Mouse (Mus musculus): ENCODE data around the gene Tnfrsf4. TPM values are rescaled to one million over a fixed set of nuclear protein-coding genes. Genes with fewer than 3 reads are reported as not detected.

The Tnfrsf4 gene
- polyA plus RNA-seq, 1 experiment from 2014 or later, result 0.23 TPM

DNA sequence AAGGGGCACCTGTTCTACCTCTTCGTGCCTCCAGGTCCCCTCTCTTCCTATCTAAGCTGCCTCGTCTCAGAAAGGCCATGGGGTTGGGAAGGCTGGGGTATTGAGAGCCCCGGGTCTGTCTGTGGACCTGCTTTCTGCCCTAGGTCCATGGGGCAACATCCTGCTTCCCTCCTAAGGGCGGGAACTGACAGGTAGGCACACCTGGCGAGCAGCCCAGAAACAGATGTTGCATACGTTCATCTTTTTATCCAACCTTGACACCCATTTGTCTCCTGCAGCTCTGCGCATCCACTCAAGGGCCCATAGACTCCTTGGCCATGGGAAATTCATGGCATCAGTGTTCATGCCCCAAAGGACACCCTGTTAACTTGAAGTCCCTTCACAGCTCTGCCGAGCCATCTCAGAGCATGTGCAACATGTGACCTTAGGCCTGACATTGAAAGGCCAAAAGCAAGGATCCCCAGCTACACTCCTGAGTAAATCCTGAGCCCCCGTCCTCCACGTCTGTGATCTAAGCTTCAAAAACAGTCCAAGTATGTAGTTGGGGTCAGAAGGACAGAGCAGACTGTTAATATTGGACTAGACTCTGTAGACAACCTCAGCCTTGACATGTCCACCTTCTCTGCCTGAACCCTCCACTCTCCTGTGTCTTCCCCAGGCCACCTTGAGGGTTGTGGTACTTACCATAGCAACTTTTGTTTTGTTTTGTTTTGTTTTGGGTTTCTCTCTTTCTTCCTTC is 51.7 kb downstream of the Tnfrsf4 start:
- Histone ChIP-seq H3K9me3 (replicated peaks) (no peaks in the 10 kb centered on the region), H3K4me3 (replicated peaks) (no peak overlapping the region), H3K9ac (no peak overlapping the region), H3K27ac (replicated peaks) (no peak overlapping the region), H3K27me3 (no peaks in the 10 kb centered on the region), H3K4me1 (replicated peaks) (peaks cover 5% of the 10 kb centered on the region; the same call in 1 of the 2 replicates), H3K36me3 (replicated peaks) (no peaks in the 10 kb centered on the region), H3K4me2 (no peak overlapping the region)
- WGBS (ENCODE audit: insufficient replicate concordance), result 62% methylated on average over 10 of the region's 10 CpGs
- ATAC-seq (ENCODE audit: insufficient read depth), result no peak

MicroRNA genes within 50 kb of the gene (microRNA counts, 519-probe panel; counts per million panel counts)
- microRNA mmu-miR-200a, result 2,631 counts per million, percentile 50 among the panel's probes with 10 or more counts
- microRNA mmu-miR-200b, result 3,213 counts per million, percentile 64 among the panel's probes with 10 or more counts
- microRNA mmu-miR-429, result 3,558 counts per million, percentile 71 among the panel's probes with 10 or more counts

Small RNAs within 50 kb of the gene (microRNA-seq; reads per million reads assigned to microRNA genes)
- 237 reads per million, percentile 62 among the genes with 10 or more reads in this experiment for gene Mir200a
- 1,087 reads per million, percentile 77 among the genes with 10 or more reads in this experiment for gene Mir200b
- 3,668 reads per million, percentile 87 among the genes with 10 or more reads in this experiment for gene Mir429

Other genes with a start within 250 kb of the Tnfrsf4 start
- gene Vwa1, start 239.1 kb upstream of the Tnfrsf4 start, polyA plus RNA-seq (2015; fragmentation: Nextera tagmentation; extraction: Ambion mirVana), result 0.33 and 0.54 TPM in 2 replicates
- 0.13 and 0.22 TPM in 2 replicates for gene Tmem88b, start 228.0 kb upstream of the Tnfrsf4 start, polyA plus RNA-seq (2015; fragmentation: Nextera tagmentation; extraction: Ambion mirVana)
- 0.07 TPM in 1 of 2 replicates, not detected in the other for gene Ankrd65, start 223.4 kb upstream of the Tnfrsf4 start, polyA plus RNA-seq (2015; fragmentation: Nextera tagmentation; extraction: Ambion mirVana)
- 135 and 141 TPM in 2 replicates for gene Mrpl20, start 211.0 kb upstream of the Tnfrsf4 start, polyA plus RNA-seq (2015; fragmentation: Nextera tagmentation; extraction: Ambion mirVana)
- gene Ccnl2, start 201.4 kb upstream of the Tnfrsf4 start, polyA plus RNA-seq (2015; fragmentation: Nextera tagmentation; extraction: Ambion mirVana), result 65.6 and 77.1 TPM in 2 replicates
- 94.0 and 108 TPM in 2 replicates for gene Aurkaip1, start 182.6 kb upstream of the Tnfrsf4 start, polyA plus RNA-seq (2015; fragmentation: Nextera tagmentation; extraction: Ambion mirVana)
- gene Mxra8, start 174.2 kb upstream of the Tnfrsf4 start, polyA plus RNA-seq (2015; fragmentation: Nextera tagmentation; extraction: Ambion mirVana), result 7.7 and 9.9 TPM in 2 replicates
- gene Dvl1, start 166.4 kb upstream of the Tnfrsf4 start, polyA plus RNA-seq (2015; fragmentation: Nextera tagmentation; extraction: Ambion mirVana), result 5.0 and 6.9 TPM in 2 replicates
- gene Tas1r3, start 150.5 kb upstream of the Tnfrsf4 start, polyA plus RNA-seq (2015; fragmentation: Nextera tagmentation; extraction: Ambion mirVana), result 0.08 and 0.15 TPM in 2 replicates
- gene Cptp, start 144.4 kb upstream of the Tnfrsf4 start, polyA plus RNA-seq (2015; fragmentation: Nextera tagmentation; extraction: Ambion mirVana), result 7.5 and 8.9 TPM in 2 replicates
- 34.3 and 37.6 TPM in 2 replicates for gene Ints11, start 144.3 kb upstream of the Tnfrsf4 start, polyA plus RNA-seq (2015; fragmentation: Nextera tagmentation; extraction: Ambion mirVana)
- gene Pusl1, start 122.1 kb upstream of the Tnfrsf4 start, polyA plus RNA-seq (2015; fragmentation: Nextera tagmentation; extraction: Ambion mirVana), result 14.3 and 15.6 TPM in 2 replicates
- 6.5 and 8.5 TPM in 2 replicates for gene Acap3, start 122.0 kb upstream of the Tnfrsf4 start, polyA plus RNA-seq (2015; fragmentation: Nextera tagmentation; extraction: Ambion mirVana)
- gene Ube2j2, start 70.0 kb upstream of the Tnfrsf4 start, polyA plus RNA-seq (2015; fragmentation: Nextera tagmentation; extraction: Ambion mirVana), result 50.2 and 51.2 TPM in 2 replicates
- 76.3 and 81.9 TPM in 2 replicates for gene C1qtnf12, start 51.5 kb upstream of the Tnfrsf4 start, polyA plus RNA-seq (2015; fragmentation: Nextera tagmentation; extraction: Ambion mirVana)
- gene B3galt6, start 21.2 kb upstream of the Tnfrsf4 start, polyA plus RNA-seq (2015; fragmentation: Nextera tagmentation; extraction: Ambion mirVana), result 4.4 and 4.6 TPM in 2 replicates
- 77.0 and 81.4 TPM in 2 replicates for gene Sdf4, start 21.0 kb upstream of the Tnfrsf4 start, polyA plus RNA-seq (2015; fragmentation: Nextera tagmentation; extraction: Ambion mirVana)
- gene Tnfrsf18, start 12.3 kb downstream of the Tnfrsf4 start, polyA plus RNA-seq (2015; fragmentation: Nextera tagmentation; extraction: Ambion mirVana), result 0.66 and 0.73 TPM in 2 replicates
- gene Ttll10, start 45.6 kb downstream of the Tnfrsf4 start, polyA plus RNA-seq (2015; fragmentation: Nextera tagmentation; extraction: Ambion mirVana), result 0.22 and 0.58 TPM in 2 replicates
- 10.5 and 12.3 TPM in 2 replicates for gene 9430015G10Rik, start 96.1 kb downstream of the Tnfrsf4 start, polyA plus RNA-seq (2015; fragmentation: Nextera tagmentation; extraction: Ambion mirVana)
- 0.08 and 0.18 TPM in 2 replicates for gene Rnf223, start 116.7 kb downstream of the Tnfrsf4 start, polyA plus RNA-seq (2015; fragmentation: Nextera tagmentation; extraction: Ambion mirVana)
- 6.7 and 8.6 TPM in 2 replicates for gene Agrn, start 183.6 kb downstream of the Tnfrsf4 start, polyA plus RNA-seq (2015; fragmentation: Nextera tagmentation; extraction: Ambion mirVana)
- gene Isg15, start 187.0 kb downstream of the Tnfrsf4 start, polyA plus RNA-seq (2015; fragmentation: Nextera tagmentation; extraction: Ambion mirVana), result 9.8 and 13.4 TPM in 2 replicates
- 1.1 and 1.3 TPM in 2 replicates for gene AW011738, start 189.5 kb downstream of the Tnfrsf4 start, polyA plus RNA-seq (2015; fragmentation: Nextera tagmentation; extraction: Ambion mirVana)
- 0.20 and 0.32 TPM in 2 replicates for gene Perm1, start 202.0 kb downstream of the Tnfrsf4 start, polyA plus RNA-seq (2015; fragmentation: Nextera tagmentation; extraction: Ambion mirVana)
- gene Plekhn1, start 221.0 kb downstream of the Tnfrsf4 start, polyA plus RNA-seq (2015; fragmentation: Nextera tagmentation; extraction: Ambion mirVana), result 4.0 and 4.8 TPM in 2 replicates
- 44.5 and 47.2 TPM in 2 replicates for gene Noc2l, start 222.2 kb downstream of the Tnfrsf4 start, polyA plus RNA-seq (2015; fragmentation: Nextera tagmentation; extraction: Ambion mirVana)
- gene Samd11, start 241.8 kb downstream of the Tnfrsf4 start, polyA plus RNA-seq (2015; fragmentation: Nextera tagmentation; extraction: Ambion mirVana), result 37.0 and 42.2 TPM in 2 replicates